Mouse (Mus musculus): Measurements from ENCODE around the gene Samd9l.
"Not testable (repeated sequence)": the region's sequence is repeated elsewhere in the genome, so short reads cannot be mapped to it uniquely, and the experiment has no call there.

- not testable (repeated sequence) for TF ChIP-seq CTCF (IDR thresholded peaks at IDR 0.05; ENCODE audit: control insufficient read depth, insufficient read depth, insufficient replicate concordance, low read depth, low read length); POLR2A (IDR thresholded peaks at IDR 0.05; ENCODE audit: control insufficient read depth, low read depth, low read length)
Observed at GRCm38 (mm10) chr6:3384816-3385215, 14.6 kb downstream of the Samd9l start.

All from testis, adult 2 months (tissue).